8 mouse cellular contexts compared by ENCODE assay signal in genomic region chrX:73410880-73411517, GRCm38 (mm10). TPM values are rescaled to one million over a fixed set of nuclear protein-coding genes. Genes with fewer than 3 reads are reported as not detected.
DNase-seq lines count a peak whose midpoint lies in the region; ATAC-seq and TF ChIP-seq lines count a peak whose summit lies in the region.

Zfp92 (plus strand) TSS chrX:73411096.

- H3K9ac ChIP-seq in heart, embryonic 13.5 days, result peak within 1 kb of the TSS; percentile 44
- H3K9ac ChIP-seq in forebrain, embryonic 14.5 days (ENCODE audit: low read length), result 0 out of 2 replicates have a peak within 1 kb of the TSS, but pooled peaks have one; percentile 29

- H3K4me3 ChIP-seq in heart, embryonic 13.5 days, result peak within 1 kb of the TSS; percentile 40
- H3K4me3 ChIP-seq in bone marrow, adult 2 months (replicated peaks; ENCODE audit: control insufficient read depth, low read depth, low read length), result peak within 1 kb of the TSS; percentile 20
- peak within 1 kb of the TSS; percentile 21 for H3K4me3 ChIP-seq in forebrain, embryonic 14.5 days (ENCODE audit: low read depth, low read length)

- no peak for DNase-seq in heart, postnatal 10 days
- peak; percentile 4 for DNase-seq in forebrain, embryonic 14.5 days (ENCODE audit: low spot score)
- peak; percentile 10 to 13 for DNase-seq in kidney, postnatal 4 days
- DNase-seq in naive thymus-derived CD4-positive, alpha-beta T cell, adult 2 months (ENCODE audit: low read depth), result peak; percentile 3
- no peak for DNase-seq in cerebellum, adult 11-12 months
- DNase-seq in cerebellum, adult 11 months, result no peak

- H3K4me1 ChIP-seq in heart, embryonic 13.5 days, result no peaks in the 10 kb centered on the region
- no peaks in the 10 kb centered on the region for H3K4me1 ChIP-seq in bone marrow, adult 2 months (ENCODE audit: control insufficient read depth, insufficient read depth, low read length)
- H3K4me1 ChIP-seq in forebrain, embryonic 14.5 days (ENCODE audit: control insufficient read depth, insufficient read depth, low read length), result no peaks in the 10 kb centered on the region

- H3K9me3 ChIP-seq in heart, embryonic 13.5 days, result 0 out of 2 replicates have a peak, but pooled peaks cover 4% of the 10 kb centered on the region
- H3K9me3 ChIP-seq in forebrain, embryonic 14.5 days (replicated peaks; ENCODE audit: control insufficient read depth, low read length), result no peaks in the 10 kb centered on the region

- no peak for ATAC-seq in heart, embryonic 13.5 days (ENCODE audit: extremely low read depth, insufficient number of reproducible peaks, low FRiP score, low TSS enrichment)
- no peak for ATAC-seq in forebrain, embryonic 14.5 days

- H3K27me3 ChIP-seq in heart, embryonic 13.5 days (replicated peaks), result peaks cover 38% of the 10 kb centered on the region
- H3K27me3 ChIP-seq in forebrain, embryonic 14.5 days (replicated peaks; ENCODE audit: control insufficient read depth, insufficient read depth, low read length), result no peaks in the 10 kb centered on the region

- intact Hi-C loops in heart, postnatal 10 days (cut with DNase I), result no loop called here

- peak within 1 kb of the TSS; percentile 68 for H3K4me2 ChIP-seq in heart, embryonic 13.5 days
- peak within 1 kb of the TSS; percentile 47 for H3K4me2 ChIP-seq in forebrain, embryonic 14.5 days (ENCODE audit: low read length)

- no peak for TF ChIP-seq CTCF in bone marrow, adult 2 months (IDR thresholded peaks at IDR 0.05; ENCODE audit: control insufficient read depth, insufficient read depth, low read length)

- 13% methylated on average over 20 of the region's 20 CpGs for WGBS in heart, embryonic 13.5 days
- WGBS in bone marrow, adult 2 months, result 13% methylated on average over 20 of the region's 20 CpGs
- 26% methylated on average over 20 of the region's 20 CpGs for WGBS in forebrain, embryonic 14.5 days

- no peaks in the 10 kb centered on the region for H3K36me3 ChIP-seq in heart, embryonic 13.5 days
- H3K36me3 ChIP-seq in forebrain, embryonic 14.5 days (ENCODE audit: control insufficient read depth, insufficient read depth, low read length), result no peaks in the 10 kb centered on the region

- no peak within 1 kb of the TSS for H3K27ac ChIP-seq in heart, embryonic 13.5 days (replicated peaks)
- H3K27ac ChIP-seq in bone marrow, adult 2 months (ENCODE audit: control insufficient read depth, insufficient read depth, low read depth, low read length, poor library complexity), result no peak within 1 kb of the TSS
- no peak within 1 kb of the TSS for H3K27ac ChIP-seq in forebrain, embryonic 14.5 days (ENCODE audit: low read depth, low read length)

- TF ChIP-seq POLR2A in bone marrow, adult 2 months (IDR thresholded peaks at IDR 0.05; ENCODE audit: borderline replicate concordance, control insufficient read depth, low read depth, low read length), result no peak

RNA-seq across cellular contexts. Expression of gene Zfp92, which starts in this region (rescaled TPM):
- polyA plus RNA-seq in heart, embryonic 13.5 days (2015; fragmentation: Nextera tagmentation; extraction: Ambion mirVana), result not detected in 2 replicates
- not detected for total RNA-seq in heart, postnatal 10 days (2021)
- polyA plus RNA-seq in bone marrow, adult 2 months (2011; ENCODE audit: insufficient read depth, insufficient read length, low replicate concordance, missing spikeins), result not detected in 2 replicates
- 0.39 and 0.48 TPM in 2 replicates for polyA plus RNA-seq in forebrain, embryonic 14.5 days (2014; fragmentation: Nextera tagmentation; extraction: Ambion mirVana)

Comparison
In these comparisons a context has a peak if more than half of its experiments do, and no peak if none do; other contexts are left out.
1. Peak in DNase-seq, H3K4me3 ChIP-seq, H3K9ac ChIP-seq and H3K4me2 ChIP-seq in forebrain, embryonic 14.5 days; RNA of the gene not detected or under 1 TPM.
2. DNase-seq: peak in kidney, postnatal 4 days (2 of 2) and naive thymus-derived CD4-positive, alpha-beta T cell, adult 2 months (single experiment); none in heart, postnatal 10 days (0 of 2), cerebellum, adult 11-12 months (single experiment) and cerebellum, adult 11 months (single experiment).
3. Peak in every context shown above with its lines, with median percentiles within 50 percentile points of each other: H3K4me3 ChIP-seq.